In genomic region chr10:76442178-76443088, GRCm38 (mm10) we compare ENCODE assay signal across 8 mouse cellular contexts. TPM values are rescaled to one million over a fixed set of nuclear protein-coding genes. Genes with fewer than 3 reads are reported as not detected.
A peak's percentile ranks its signal among the peaks of the same experiment; 100 is the strongest.
DNase-seq lines count a peak whose midpoint lies in the region; ATAC-seq and TF ChIP-seq lines count a peak whose summit lies in the region.

TSS of gene Pcnt (minus strand) at chr10:76442786.

- peaks cover 24% of the 10 kb centered on the region for H3K36me3 ChIP-seq in embryonic facial prominence, embryonic 13.5 days
- no peaks in the 10 kb centered on the region for H3K36me3 ChIP-seq in kidney, adult 2 months (ENCODE audit: control insufficient read depth, insufficient read depth, low read length)
- H3K36me3 ChIP-seq in limb, embryonic 12.5 days = peaks cover 26% of the 10 kb centered on the region
- no peaks in the 10 kb centered on the region for H3K36me3 ChIP-seq in midbrain, embryonic 15.5 days (replicated peaks)
- peaks cover 4% of the 10 kb centered on the region; the same call in 1 of the 2 replicates for H3K36me3 ChIP-seq in spleen, adult 2 months (ENCODE audit: control insufficient read depth, insufficient read depth, low read length)

- peak within 1 kb of the TSS; percentile 79 for H3K4me3 ChIP-seq in embryonic facial prominence, embryonic 13.5 days
- peak within 1 kb of the TSS; percentile 83 for H3K4me3 ChIP-seq in kidney, adult 2 months (ENCODE audit: insufficient read depth, low read depth, low read length)
- H3K4me3 ChIP-seq in limb, embryonic 12.5 days (replicated peaks) = peak within 1 kb of the TSS; percentile 82
- H3K4me3 ChIP-seq in midbrain, embryonic 15.5 days = peak within 1 kb of the TSS; percentile 82
- peak within 1 kb of the TSS; percentile 91 for H3K4me3 ChIP-seq in spleen, adult 2 months (ENCODE audit: extremely low read depth, insufficient read depth, insufficient read length)

- peak; percentile 81 for TF ChIP-seq CTCF in kidney, adult 2 months (conservative IDR thresholded peaks at IDR 0.05; ENCODE audit: insufficient read depth, insufficient read length, low read depth, low read length)
- TF ChIP-seq CTCF in spleen, adult 2 months (IDR thresholded peaks at IDR 0.05; ENCODE audit: extremely low read depth, insufficient read depth, insufficient read length, insufficient replicate concordance) = peak; percentile 50; the same call in 1 of the 2 replicates

- ATAC-seq in embryonic facial prominence, embryonic 13.5 days (ENCODE audit: insufficient number of reproducible peaks, insufficient read depth, low FRiP score, low TSS enrichment, low read depth) = peak; percentile 98
- peak; percentile 99 for ATAC-seq in limb, embryonic 12.5 days (ENCODE audit: insufficient number of reproducible peaks, insufficient read depth, low FRiP score, low TSS enrichment, low read depth)
- ATAC-seq in midbrain, embryonic 15.5 days (replicated peaks) = peak; percentile 99

- H3K4me1 ChIP-seq in embryonic facial prominence, embryonic 13.5 days = peaks cover 24% of the 10 kb centered on the region
- H3K4me1 ChIP-seq in kidney, adult 2 months (ENCODE audit: control insufficient read depth, insufficient read depth, low read length) = peaks cover 9% of the 10 kb centered on the region; the same call in 1 of the 2 replicates
- peaks cover 17% of the 10 kb centered on the region for H3K4me1 ChIP-seq in limb, embryonic 12.5 days (replicated peaks)
- H3K4me1 ChIP-seq in midbrain, embryonic 15.5 days = peaks cover 19% of the 10 kb centered on the region
- no peaks in the 10 kb centered on the region; the same call in 1 of the 2 replicates for H3K4me1 ChIP-seq in spleen, adult 2 months (ENCODE audit: control insufficient read depth, insufficient read depth, insufficient read length)

- H3K27ac ChIP-seq in embryonic facial prominence, embryonic 13.5 days = peak within 1 kb of the TSS; percentile 94
- H3K27ac ChIP-seq in kidney, adult 2 months (ENCODE audit: insufficient read depth, low read depth, low read length) = peak within 1 kb of the TSS; percentile 90
- peak within 1 kb of the TSS; percentile 94 for H3K27ac ChIP-seq in limb, embryonic 12.5 days
- H3K27ac ChIP-seq in midbrain, embryonic 15.5 days = peak within 1 kb of the TSS; percentile 89
- H3K27ac ChIP-seq in spleen, adult 2 months (ENCODE audit: insufficient read depth, low read length) = peak within 1 kb of the TSS; percentile 95

- no peaks in the 10 kb centered on the region for H3K9me3 ChIP-seq in embryonic facial prominence, embryonic 13.5 days
- H3K9me3 ChIP-seq in limb, embryonic 12.5 days = no peaks in the 10 kb centered on the region
- no peaks in the 10 kb centered on the region for H3K9me3 ChIP-seq in midbrain, embryonic 15.5 days

- peak within 1 kb of the TSS; percentile 82 for H3K9ac ChIP-seq in embryonic facial prominence, embryonic 13.5 days
- H3K9ac ChIP-seq in limb, embryonic 12.5 days (replicated peaks) = peak within 1 kb of the TSS; percentile 79
- H3K9ac ChIP-seq in midbrain, embryonic 15.5 days = peak within 1 kb of the TSS; percentile 57

- no peak for TF ChIP-seq POLR2A in kidney, adult 2 months (IDR thresholded peaks at IDR 0.05; ENCODE audit: low read depth, low read length)
- TF ChIP-seq POLR2A in spleen, adult 2 months (IDR thresholded peaks at IDR 0.05; ENCODE audit: low read depth, low read length) = 0 out of 2 replicates have a peak, but pooled peaks have one; percentile 13

- DNase-seq in 3134 (ENCODE audit: extremely low read depth, insufficient read length, low spot score) = peak; percentile 99
- peak; percentile 98 for DNase-seq in adrenal gland, postnatal 36 days
- peak; percentile 98 to 99 for DNase-seq in heart, adult 18-20 months
- DNase-seq in kidney, adult 2 months = peak; percentile 99
- DNase-seq in spleen, adult 2 months (ENCODE audit: low read depth in 1 of 2, low spot score in 2 of 2) = peak; percentile 92 to 93

- peak within 1 kb of the TSS; percentile 83 for H3K4me2 ChIP-seq in embryonic facial prominence, embryonic 13.5 days
- peak within 1 kb of the TSS; percentile 74 for H3K4me2 ChIP-seq in limb, embryonic 12.5 days
- peak within 1 kb of the TSS; percentile 77 for H3K4me2 ChIP-seq in midbrain, embryonic 15.5 days

- WGBS in embryonic facial prominence, embryonic 13.5 days = under 1% methylated on average over 78 of the region's 78 CpGs
- under 1% methylated on average over 78 of the region's 78 CpGs for WGBS in kidney, adult 2 months
- under 1% methylated on average over 78 of the region's 78 CpGs for WGBS in limb, embryonic 12.5 days
- under 1% methylated on average over 78 of the region's 78 CpGs for WGBS in midbrain, embryonic 15.5 days
- under 1% methylated on average over 78 of the region's 78 CpGs for WGBS in spleen, adult 2 months

- H3K27me3 ChIP-seq in embryonic facial prominence, embryonic 13.5 days = no peaks in the 10 kb centered on the region
- no peaks in the 10 kb centered on the region for H3K27me3 ChIP-seq in kidney, adult 2 months (replicated peaks; ENCODE audit: control insufficient read depth, insufficient read depth, low read length)
- no peaks in the 10 kb centered on the region for H3K27me3 ChIP-seq in limb, embryonic 12.5 days
- H3K27me3 ChIP-seq in midbrain, embryonic 15.5 days (replicated peaks) = no peaks in the 10 kb centered on the region
- H3K27me3 ChIP-seq in spleen, adult 2 months (ENCODE audit: control insufficient read depth, insufficient read depth, low read length) = no peaks in the 10 kb centered on the region

RNA-seq across cellular contexts. Expression of gene Pcnt, which starts in this region (rescaled TPM):
- 10 to 100 TPM; 13.8 to 15.5 TPM for total RNA-seq in adrenal gland, postnatal 36 days (2021)
- 13.9 and 16.4 TPM in 2 replicates for polyA plus RNA-seq in embryonic facial prominence, embryonic 13.5 days (2015; fragmentation: Nextera tagmentation; extraction: Ambion mirVana)
- total RNA-seq in heart, adult 18-20 months (2021) = 10 to 100 TPM; 37.5 to 55.8 TPM
- polyA plus RNA-seq in kidney, adult 2 months (2012; rRNA removed) = 14.6 and 14.9 TPM in 2 replicates
- polyA plus RNA-seq in limb, embryonic 12.5 days (2016; fragmentation: Nextera tagmentation; extraction: Ambion mirVana) = 20.7 and 22.5 TPM in 2 replicates
- polyA plus RNA-seq in midbrain, embryonic 15.5 days (2015; fragmentation: Nextera tagmentation; extraction: Ambion mirVana) = 8.0 and 8.8 TPM in 2 replicates
- 18.4 and 21.1 TPM in 2 replicates for polyA plus RNA-seq in spleen, adult 2 months (2012; rRNA removed)

Comparison
In these comparisons a context has a peak if more than half of its experiments do, and no peak if none do; other contexts are left out.
1. Peak in every context shown above with its lines: DNase-seq, ATAC-seq, H3K4me3 ChIP-seq and H3K27ac ChIP-seq.